ENCODE assay signal across 8 mouse cellular contexts in genomic region chr16:32867919-32868552, GRCm38 (mm10). TPM values are rescaled to one million over a fixed set of nuclear protein-coding genes. Genes with fewer than 3 reads are reported as not detected.
DNase-seq lines count a peak whose midpoint lies in the region; ATAC-seq and TF ChIP-seq lines count a peak whose summit lies in the region.

No protein-coding gene starts in this region.

- POLR2A ChIA-PET in Patski (lab: Charles Lee): interaction anchor here (0.9 to 2.4 kb wide), 2 partner anchors 14 to 17 kb away, joined by 3 to 9 read pairs; no protein-coding TSS in a partner anchor

- peak; percentile 97 for ATAC-seq in Patski
- ATAC-seq in hindbrain, embryonic 13.5 days (ENCODE audit: low FRiP score): peak; percentile 98

- DNase-seq in Patski (ENCODE audit: low read depth, low spot score): peak; percentile 68
- peak; percentile 88 to 91 for DNase-seq in cerebellum, postnatal 14 days
- DNase-seq in frontal cortex, postnatal 14 days (ENCODE audit: low spot score in 2 of 2): peak; percentile 85 to 87
- peak; percentile 72 to 74 for DNase-seq in layer of hippocampus, postnatal 25 days (ENCODE audit: extremely low spot score in 1 of 2, low spot score in 1 of 2)
- DNase-seq in lung, postnatal 25 days (ENCODE audit: low spot score): peak; percentile 95
- DNase-seq in retina, embryonic 14.5 days (ENCODE audit: low spot score): peak; percentile 93
- DNase-seq in thymus, postnatal 4 days: peak; percentile 86

- CTCF ChIA-PET in Patski (lab: Charles Lee): interaction anchor here (1.7 to 3.5 kb wide), 2 partner anchors 8 to 11 kb away, joined by 4 to 12 read pairs; partner anchors contain the start of gene Fyttd1

- no peak for TF ChIP-seq CTCF in Patski (IDR thresholded peaks at IDR 0.05)

- peak overlapping the region; percentile 78 for H3K4me2 ChIP-seq in hindbrain, embryonic 13.5 days

- no peaks in the 10 kb centered on the region for H3K27me3 ChIP-seq in Patski
- no peaks in the 10 kb centered on the region for H3K27me3 ChIP-seq in hindbrain, embryonic 13.5 days

- peak overlapping the region; percentile 92 for H3K9ac ChIP-seq in hindbrain, embryonic 13.5 days

- H3K9me3 ChIP-seq in hindbrain, embryonic 13.5 days: no peaks in the 10 kb centered on the region

- H3K4me3 ChIP-seq in hindbrain, embryonic 13.5 days: peak overlapping the region; percentile 80

- WGBS in hindbrain, embryonic 13.5 days: under 1% methylated on average over 35 of the region's 35 CpGs

- peaks cover 25% of the 10 kb centered on the region for H3K4me1 ChIP-seq in hindbrain, embryonic 13.5 days (replicated peaks)

- H3K36me3 ChIP-seq in hindbrain, embryonic 13.5 days: peaks cover 5% of the 10 kb centered on the region; the same call in 1 of the 2 replicates

- in situ Hi-C loops in Patski (cut with MboI; ENCODE audit: low pct_unique_long_range_greater_than_20kb): loop anchor here (5.0 kb wide), 1 partner anchor 171 kb away; no protein-coding TSS in a partner anchor

- H3K27ac ChIP-seq in hindbrain, embryonic 13.5 days: peak overlapping the region; percentile 91

RNA-seq across cellular contexts. Expression of gene Fyttd1, which starts 9.3 kb away (rescaled TPM):
- polyA plus RNA-seq in Patski (2021): 108 TPM
- polyA plus RNA-seq in hindbrain, embryonic 13.5 days (2015; fragmentation: Nextera tagmentation; extraction: Ambion mirVana): 110 and 119 TPM in 2 replicates
- total RNA-seq in layer of hippocampus, postnatal 25 days (2021): 100 to 1,000 TPM; 115 to 122 TPM

RNA-seq across cellular contexts. Expression of gene Rubcn, which starts 9.5 kb away (rescaled TPM):
- 39.2 TPM for polyA plus RNA-seq in Patski (2021)
- polyA plus RNA-seq in hindbrain, embryonic 13.5 days (2015; fragmentation: Nextera tagmentation; extraction: Ambion mirVana): 26.1 and 28.8 TPM in 2 replicates
- 10 to 100 TPM; 54.2 to 54.3 TPM for total RNA-seq in layer of hippocampus, postnatal 25 days (2021)

RNA-seq across cellular contexts. Expression of gene Lrch3, which starts 45.9 kb away (rescaled TPM):
- polyA plus RNA-seq in Patski (2021): 24.5 TPM
- polyA plus RNA-seq in hindbrain, embryonic 13.5 days (2015; fragmentation: Nextera tagmentation; extraction: Ambion mirVana): 47.3 and 51.3 TPM in 2 replicates
- 10 to 100 TPM; 34.7 to 38.7 TPM for total RNA-seq in layer of hippocampus, postnatal 25 days (2021)

RNA-seq across cellular contexts. Expression of gene Smbd1, which starts 57.8 kb away (rescaled TPM):
- polyA plus RNA-seq in Patski (2021): not detected
- not detected in 2 replicates for polyA plus RNA-seq in hindbrain, embryonic 13.5 days (2015; fragmentation: Nextera tagmentation; extraction: Ambion mirVana)
- not detected for total RNA-seq in layer of hippocampus, postnatal 25 days (2021)

Comparison
In these comparisons a context has a peak if more than half of its experiments do, and no peak if none do; other contexts are left out.
1. Peak in every context shown above with its lines: DNase-seq, ATAC-seq, H3K4me3 ChIP-seq and H3K27ac ChIP-seq.